Mouse (Mus musculus) gonadal fat pad, adult 2 months (tissue): ENCODE data around the gene Tfap2e. TPM values are rescaled to one million over a fixed set of nuclear protein-coding genes. Genes with fewer than 3 reads are reported as not detected.

Experiments used
- DNase-seq: peaks from one replicate; pipeline ENCODE4 v3.0.0-alpha.2; 2012; ENCODE audit warnings: low read depth
- polyA plus RNA-seq: library from polyadenylated mRNA; depleted of rRNA; stranded (reverse); fragments of >200 nt; gene quantifications from 2 replicates; pipeline ENCODE4 v1.2.3, GENCODE M21; 2012; rRNA removed

Gene Tfap2e
- not detected in 2 replicates for polyA plus RNA-seq

- DNase-seq: no peak
Measured at GRCm38 (mm10) chr4:126736001-126736414, at the start of gene Tfap2e. Gene Tfap2e, minus strand, starts transcription at chr4:126736240.

DNA sequence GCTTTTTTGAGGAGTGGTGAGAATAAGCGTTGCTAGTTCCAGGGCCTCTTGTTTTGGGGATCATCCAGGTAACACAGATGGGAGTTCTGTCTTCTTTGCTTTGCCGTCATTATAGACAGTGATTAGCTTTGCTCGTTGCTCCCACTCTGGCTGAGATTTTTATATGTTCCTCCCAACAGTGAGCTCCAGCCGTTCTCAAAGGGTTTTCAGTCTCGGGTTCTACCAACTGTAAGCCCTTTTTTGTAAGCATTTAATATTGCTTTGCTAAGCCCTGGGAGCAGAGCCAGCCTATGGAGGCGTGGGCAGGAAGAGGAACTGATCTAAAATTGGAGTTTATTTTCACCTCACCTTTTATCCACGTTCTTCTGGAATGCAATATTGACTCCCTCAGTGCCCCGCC lies 47.0 kb upstream of the Tfap2e start:
- DNase-seq: no peak

DNA sequence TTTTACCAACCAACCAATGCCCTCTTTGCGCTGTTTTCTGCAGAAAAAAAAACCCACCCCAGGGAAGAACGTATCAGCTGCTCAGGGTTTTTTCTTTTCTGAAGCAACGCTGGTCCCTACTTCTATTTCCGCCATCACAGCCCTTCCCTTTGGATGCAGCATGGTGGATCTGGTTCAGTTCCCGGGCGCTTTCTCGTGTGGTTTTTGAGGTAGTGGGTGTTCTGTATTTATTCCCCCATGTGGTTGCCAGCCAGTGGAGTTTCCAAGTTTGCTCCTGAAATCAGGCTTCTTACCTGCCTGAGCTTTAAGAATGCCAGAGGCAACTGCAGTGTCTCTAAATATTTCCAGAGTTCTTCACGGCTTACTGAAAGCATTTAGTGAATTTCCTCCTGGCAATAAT lies 46.5 kb upstream of the Tfap2e start:
- DNase-seq: no peak

GRCm38 (mm10) chr4:126781871-126782270 lies 45.8 kb upstream of the Tfap2e start:
- no peak for DNase-seq

GRCm38 (mm10) chr4:126779826-126780775 lies 44.1 kb upstream of the Tfap2e start:
- DNase-seq: no peak

- DNase-seq: no peak
Measured at GRCm38 (mm10) chr4:126779148-126779581, 43.1 kb upstream of the Tfap2e start.

DNA sequence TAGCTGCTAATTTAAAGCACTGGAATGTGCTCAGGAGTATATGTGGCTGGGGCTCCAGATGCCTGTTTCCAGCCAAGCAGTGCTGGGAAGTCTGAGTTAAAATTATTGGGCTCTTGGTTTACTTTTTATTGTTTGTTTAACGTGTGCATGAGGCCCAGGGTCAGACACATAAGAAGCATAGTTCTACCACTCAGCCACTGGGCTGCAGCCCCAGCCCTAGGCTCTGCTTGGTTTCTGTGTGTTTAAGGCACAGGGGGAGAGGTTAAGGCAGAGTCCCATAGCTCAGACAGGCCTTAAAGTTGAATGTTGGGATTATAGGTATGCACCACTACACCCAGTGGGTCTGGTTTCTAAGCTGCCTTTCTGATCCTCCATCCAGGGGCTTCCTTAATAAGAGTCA lies 39.1 kb upstream of the Tfap2e start:
- DNase-seq: no peak

DNA sequence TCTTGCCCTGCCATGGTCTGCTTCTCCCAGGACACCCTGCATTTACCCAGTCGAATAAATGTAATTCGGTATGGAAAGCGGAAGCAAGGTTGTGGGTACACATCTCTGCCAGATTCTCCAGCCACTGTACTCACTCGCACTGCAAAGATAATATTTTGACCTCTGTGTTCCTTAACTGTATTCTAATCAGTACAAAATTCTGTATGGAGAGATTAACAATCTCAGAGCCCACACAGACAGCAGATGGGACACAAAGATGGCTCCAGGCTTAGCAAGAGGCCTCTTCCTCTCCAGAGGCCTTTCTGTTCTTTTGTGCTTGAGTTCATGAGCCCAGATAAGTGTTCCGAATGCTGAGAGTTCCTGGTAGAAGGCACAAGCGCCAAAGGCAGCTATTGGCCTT lies 37.8 kb upstream of the Tfap2e start:
- DNase-seq: no peak

DNA sequence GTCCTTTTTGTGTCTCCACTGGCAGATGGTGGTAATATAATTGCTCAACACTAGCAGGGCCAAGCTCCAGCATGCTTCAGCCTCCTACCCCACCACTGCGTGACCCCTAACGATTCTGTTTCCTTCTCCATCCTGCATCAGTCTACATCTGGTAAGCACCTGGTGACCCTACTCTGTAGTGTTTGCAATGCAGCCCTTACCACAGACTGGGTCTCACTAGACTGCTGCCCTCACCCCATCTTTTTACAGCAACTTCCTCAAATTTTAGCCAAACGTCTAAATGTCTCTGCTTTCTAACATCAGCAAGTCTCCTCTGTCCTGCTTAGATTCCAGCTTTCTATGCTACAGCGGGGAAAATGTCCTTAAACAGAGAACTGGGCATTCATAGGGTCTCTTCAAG lies 34.8 kb upstream of the Tfap2e start:
- DNase-seq: no peak

- no peak for DNase-seq
Measured at GRCm38 (mm10) chr4:126769800-126770563, 33.9 kb upstream of the Tfap2e start.

- DNase-seq: no peak
Measured at GRCm38 (mm10) chr4:126763483-126763882, 27.4 kb upstream of the Tfap2e start.

- DNase-seq: no peak
Measured at GRCm38 (mm10) chr4:126762586-126763359, 26.7 kb upstream of the Tfap2e start.

GRCm38 (mm10) chr4:126759435-126759834 lies 23.4 kb upstream of the Tfap2e start:
- no peak for DNase-seq

- no peak for DNase-seq
Measured at GRCm38 (mm10) chr4:126758299-126758698, 22.3 kb upstream of the Tfap2e start.

DNA sequence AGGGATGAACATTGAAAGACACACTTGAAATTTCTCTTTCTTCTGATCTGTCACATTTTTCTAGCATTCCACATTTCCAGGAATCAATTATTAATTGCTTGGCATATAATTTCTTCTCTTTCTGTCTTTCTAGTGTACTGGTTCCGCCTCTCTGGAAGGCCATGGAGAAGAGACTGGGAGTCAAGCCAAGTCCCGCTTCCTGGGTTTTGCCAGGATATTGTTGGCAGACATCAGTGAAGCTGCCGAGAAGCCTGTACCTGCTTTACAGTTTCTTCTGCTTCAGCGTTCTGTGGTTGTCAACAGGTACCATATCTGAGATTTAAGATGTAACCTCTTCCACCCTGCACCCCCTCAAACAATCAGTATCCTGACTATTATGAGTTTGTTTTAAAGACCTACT lies 20.7 kb upstream of the Tfap2e start:
- DNase-seq: no peak

DNA sequence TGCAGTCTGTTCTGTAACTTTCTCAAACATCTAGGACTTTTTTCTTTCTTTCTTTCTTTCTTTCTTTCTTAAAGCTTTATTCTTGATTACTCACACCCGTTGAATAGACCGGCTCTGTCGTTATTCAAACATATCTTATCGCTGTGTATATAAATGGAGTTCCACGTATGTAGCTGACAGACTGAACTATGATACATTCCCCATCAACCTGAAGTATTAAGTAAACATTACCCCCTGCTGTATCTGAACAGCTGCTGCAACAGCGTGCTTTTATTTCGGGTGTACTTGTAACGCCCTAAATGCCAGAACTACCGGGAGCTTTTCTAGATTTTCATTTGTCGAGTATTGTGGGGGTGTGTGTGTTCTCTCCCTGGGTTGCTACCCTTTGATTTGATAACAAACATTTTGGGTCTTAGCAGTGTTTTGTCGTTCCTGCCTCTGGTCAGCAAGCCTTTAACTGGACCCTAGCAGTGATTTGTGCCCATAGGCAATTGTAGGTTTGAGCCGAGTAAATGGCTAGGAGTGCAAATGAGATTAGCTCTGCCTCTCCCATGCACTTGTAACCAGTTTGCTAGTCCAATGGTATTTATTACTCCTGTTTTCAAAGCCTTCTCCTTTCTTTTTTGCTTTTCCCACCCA lies 18.8 kb upstream of the Tfap2e start:
- DNase-seq: no peak

GRCm38 (mm10) chr4:126754231-126754611 lies 18.2 kb upstream of the Tfap2e start:
- no peak for DNase-seq

GRCm38 (mm10) chr4:126753268-126754230 lies 17.5 kb upstream of the Tfap2e start, which contains the start of the genes Ncdn and AU040320:
Gene Ncdn, minus strand, starts transcription at chr4:126753438.
Gene AU040320, plus strand, starts transcription at chr4:126753544.
- DNase-seq: no peak

DNA sequence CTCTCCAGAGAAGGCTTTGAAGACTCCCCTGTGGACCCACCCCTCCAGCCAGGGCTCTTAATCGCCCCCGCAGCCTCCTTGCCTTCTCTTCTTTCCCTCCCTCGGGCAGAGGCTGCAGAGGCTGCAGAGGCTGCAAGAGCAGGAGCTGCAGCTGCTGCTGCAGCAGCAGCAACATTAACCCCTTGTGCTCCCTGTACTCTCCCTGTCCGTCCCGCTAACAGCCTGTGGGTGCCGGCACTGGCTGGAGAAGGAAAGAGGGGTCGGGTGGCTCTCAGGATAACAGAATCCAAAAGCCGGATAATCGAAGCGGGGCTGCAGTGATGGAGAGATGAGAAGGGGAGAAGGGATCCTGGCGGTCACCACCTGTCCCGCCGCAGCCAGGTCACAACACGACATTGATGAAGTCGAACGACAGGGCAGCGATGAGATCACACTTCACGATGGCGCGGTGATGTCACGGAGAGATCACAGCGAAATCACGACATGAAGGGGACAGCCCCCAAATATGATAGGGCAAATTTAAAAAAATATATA lies 16.6 kb upstream of the Tfap2e start:
- DNase-seq: no peak
